Mouse (Mus musculus) thymus, adult 2 months (tissue): Measurements from ENCODE around the gene A730046J19Rik. TPM values are rescaled to one million over a fixed set of nuclear protein-coding genes. Genes with fewer than 3 reads are reported as not detected.

ENCODE experiments used
- DNase-seq: peaks from one replicate; pipeline ENCODE4 v3.0.0; 2021
- H3K27ac ChIP-seq: fragments of 200-500 bp; 2 replicates; pipeline ENCODE4 v1.5.1; 2012; ENCODE audit warnings: low read length, control low read depth; ENCODE audit not compliant: control insufficient read depth, insufficient read depth
- H3K27me3 ChIP-seq: fragments of 200-500 bp; 2 replicates; pipeline ENCODE4 v1.6.1; 2012; ENCODE audit warnings: mild to moderate bottlenecking, low read length, moderate library complexity, mixed read lengths; ENCODE audit not compliant: control insufficient read depth, insufficient read depth
- H3K36me3 ChIP-seq: fragments of 200-500 bp; 2 replicates; pipeline ENCODE4 v1.6.1; 2012; ENCODE audit warnings: mild to moderate bottlenecking, low read length, moderate library complexity; ENCODE audit not compliant: control insufficient read depth, insufficient read depth
- H3K4me1 ChIP-seq: fragments of 200-500 bp; replicated peaks from 2 replicates; pipeline ENCODE4 v1.6.1; 2012; ENCODE audit warnings: low read length; ENCODE audit not compliant: control insufficient read depth, insufficient read depth
- H3K4me3 ChIP-seq: fragments of 200-500 bp; 2 replicates; pipeline ENCODE4 v1.5.1; 2012; ENCODE audit warnings: mild to moderate bottlenecking, low read length, control low read depth, moderate library complexity; ENCODE audit not compliant: control insufficient read depth, insufficient read depth
- CTCF ChIP-seq: fragments of 200-500 bp; IDR thresholded peaks from 2 replicates; pipeline ENCODE4 v1.5.1; 2012; ENCODE audit warnings: mild to moderate bottlenecking, control low read depth, low read length, moderate library complexity, borderline replicate concordance; ENCODE audit not compliant: control insufficient read depth, poor library complexity, insufficient read depth; ENCODE audit errors: extremely low read depth
- POLR2A ChIP-seq: fragments of 200-500 bp; IDR thresholded peaks from 2 replicates; pipeline ENCODE4 v1.6.1; 2012; ENCODE audit warnings: mild to moderate bottlenecking, low read length, control low read depth, moderate library complexity; ENCODE audit not compliant: control insufficient read depth, poor library complexity, insufficient read depth; ENCODE audit errors: extremely low read depth
- WGBS: fragments of 180-500 bp; shearing (Covaris S2); methylation state at CpG from one replicate; pipeline ENCODE4 v1.1.7; 2018; 5-methylcytosine and 5-hydroxymethylcytosine counted together
- polyA plus RNA-seq: library from polyadenylated mRNA; depleted of rRNA; stranded (reverse); fragments of >200 nt; gene quantifications from 2 replicates; pipeline ENCODE4 v1.2.3, GENCODE M21; 2012; rRNA removed

Gene A730046J19Rik
- polyA plus RNA-seq = 0.05 TPM in 2 replicates

DNA sequence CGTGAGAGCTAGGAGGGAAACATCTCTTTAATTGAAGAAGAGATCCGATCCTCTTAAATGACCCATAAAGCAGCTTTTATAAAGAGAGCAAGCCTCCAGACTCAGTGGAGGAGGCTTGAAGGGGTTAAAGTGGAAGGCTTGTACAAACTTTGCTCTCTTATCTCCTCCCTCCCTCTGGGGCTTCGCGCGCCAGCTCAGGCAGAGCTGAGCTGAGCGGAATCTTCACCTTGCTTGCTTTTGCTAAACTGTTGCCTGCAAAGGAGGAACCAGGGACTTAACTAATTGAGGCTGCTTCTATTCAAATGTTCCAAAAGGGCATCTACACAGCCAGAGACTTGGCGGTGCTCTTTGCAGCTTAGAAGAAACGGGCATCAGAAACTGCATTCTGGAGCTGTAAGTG is at the start of gene A730046J19Rik:
Gene A730046J19Rik, plus strand, starts transcription at position 173 of the 400 bp plus-strand sequence.
- Histone ChIP-seq H3K4me3 (no peak within 1 kb of the TSS), H3K27me3 (no peaks in the 10 kb centered on the region), H3K27ac (no peak within 1 kb of the TSS), H3K36me3 (no peaks in the 10 kb centered on the region), H3K4me1 (no peaks in the 10 kb centered on the region)
- TF ChIP-seq POLR2A = no peak
- TF ChIP-seq CTCF = no peak
- DNase-seq = no peak
- 26% methylated on average over 8 of the region's 8 CpGs for WGBS

DNA sequence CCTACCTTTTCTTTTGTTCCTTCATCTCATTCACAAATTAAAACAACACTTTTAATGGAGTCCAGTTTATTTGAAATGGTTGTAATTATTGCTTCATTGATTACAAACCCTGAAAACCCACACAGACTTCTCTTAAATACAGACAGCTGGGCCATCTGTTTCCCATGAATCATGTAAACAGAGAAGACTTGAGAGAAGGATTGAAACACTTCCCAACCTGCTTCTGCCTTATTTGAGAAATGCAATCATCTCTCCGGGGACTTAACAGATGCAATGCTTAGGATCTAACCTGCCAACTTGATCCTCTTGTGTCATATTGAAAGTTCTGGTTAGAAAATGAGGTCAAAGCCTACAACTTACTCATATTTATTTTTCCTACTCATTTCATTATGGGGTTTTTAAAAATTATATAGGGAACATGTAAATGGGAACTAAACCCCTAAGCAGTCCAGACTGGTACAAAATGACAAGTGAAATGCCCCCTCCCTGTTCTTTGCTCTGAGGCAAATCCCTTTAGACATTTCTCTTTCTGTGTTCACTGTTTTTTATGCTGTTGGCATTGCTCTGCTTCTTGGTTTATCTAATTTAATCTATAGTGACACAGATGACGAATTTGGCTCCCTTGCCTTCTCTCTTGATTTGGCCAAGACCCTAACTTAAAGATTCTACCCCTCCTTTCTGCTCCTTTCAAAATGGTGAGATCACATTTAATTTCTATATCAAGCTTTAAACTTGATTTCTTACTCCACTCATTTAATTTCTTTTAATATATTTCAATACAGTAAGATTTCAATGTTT is 48.7 kb upstream of the A730046J19Rik start:
- DNase-seq = no peak
- Histone ChIP-seq H3K4me1 (no peaks in the 10 kb centered on the region), H3K27me3 (no peaks in the 10 kb centered on the region), H3K27ac (no peak overlapping the region), H3K36me3 (no peaks in the 10 kb centered on the region), H3K4me3 (no peak overlapping the region)
- 91% methylated on average over 2 of the region's 2 CpGs for WGBS
- TF ChIP-seq CTCF (no peak), POLR2A (no peak)

DNA sequence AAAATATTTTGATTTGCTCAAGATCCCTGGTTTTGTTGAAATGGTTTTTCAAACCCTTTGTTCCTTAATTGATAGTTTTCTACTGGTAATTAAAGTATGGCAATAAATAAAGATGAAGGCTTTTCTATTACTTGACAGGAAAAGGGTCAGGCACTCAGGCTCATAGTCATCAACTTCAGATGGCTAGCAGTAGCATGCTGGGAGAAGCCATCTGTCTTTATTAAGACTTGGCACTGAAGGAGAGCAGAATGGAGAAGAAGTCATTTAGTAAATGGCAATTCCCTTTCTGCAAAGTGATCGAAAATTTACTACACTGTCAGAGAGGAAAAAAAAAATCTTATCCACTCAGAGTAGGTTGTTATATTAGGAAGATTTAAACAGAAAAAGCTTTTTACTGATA is 17.2 kb upstream of the A730046J19Rik start:
- WGBS = 92% methylated on average over 1 of the region's 1 CpGs
- no peak for DNase-seq
- no peaks in the 10 kb centered on the region for H3K4me1 ChIP-seq
- H3K4me3 ChIP-seq = no peak overlapping the region
- H3K27ac ChIP-seq = no peak overlapping the region
- no peaks in the 10 kb centered on the region for H3K27me3 ChIP-seq
- H3K36me3 ChIP-seq = no peaks in the 10 kb centered on the region
- TF ChIP-seq POLR2A (no peak), CTCF (no peak)

DNA sequence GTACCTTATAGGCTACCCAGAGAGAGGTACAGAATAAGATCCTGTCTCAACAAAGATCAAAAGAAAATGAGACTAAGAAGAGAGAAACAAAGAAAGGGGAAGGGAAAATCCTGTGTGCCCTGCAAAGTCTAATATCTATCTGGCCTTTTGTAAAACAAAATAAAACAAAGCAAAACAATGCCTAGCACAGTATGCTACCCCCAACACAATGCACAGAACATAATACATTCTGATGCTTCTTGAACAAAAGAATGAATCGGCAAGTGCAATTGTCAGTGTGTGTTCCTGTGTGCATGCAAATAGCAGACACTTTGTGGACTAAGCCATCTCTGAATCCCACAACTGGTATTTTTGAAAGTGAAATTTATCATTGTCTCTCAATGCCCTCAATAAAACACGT is 3.5 kb upstream of the A730046J19Rik start:
- Histone ChIP-seq H3K4me3 (no peak overlapping the region), H3K27ac (no peak overlapping the region), H3K36me3 (no peaks in the 10 kb centered on the region), H3K4me1 (no peaks in the 10 kb centered on the region), H3K27me3 (no peaks in the 10 kb centered on the region)
- 93% methylated on average over 2 of the region's 2 CpGs for WGBS
- DNase-seq = no peak
- TF ChIP-seq POLR2A = no peak
- TF ChIP-seq CTCF = no peak

DNA sequence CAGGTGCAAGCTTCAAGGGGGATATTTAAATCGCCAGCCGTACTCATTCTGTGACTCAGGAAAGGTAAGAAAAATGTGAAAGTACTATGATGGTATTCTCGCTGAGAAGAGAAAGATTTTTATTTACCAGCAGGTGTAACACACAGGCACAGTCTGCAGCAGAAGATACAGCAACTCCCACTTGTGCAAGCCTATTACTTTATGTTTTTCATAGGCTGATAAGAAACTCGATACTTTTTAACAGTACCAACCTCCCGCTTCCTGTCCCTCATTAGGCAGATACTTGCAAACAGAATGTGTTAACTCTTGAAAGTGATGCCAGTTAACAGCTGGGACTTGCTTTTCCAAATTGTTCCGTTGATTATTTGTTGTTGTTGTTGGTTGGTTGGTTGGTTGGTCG is 616 bp downstream of the A730046J19Rik start:
- Histone ChIP-seq H3K27me3 (no peaks in the 10 kb centered on the region), H3K4me3 (no peak overlapping the region), H3K4me1 (no peaks in the 10 kb centered on the region), H3K36me3 (no peaks in the 10 kb centered on the region), H3K27ac (no peak overlapping the region)
- WGBS = 16% methylated on average over 7 of the region's 7 CpGs
- no peak for DNase-seq
- TF ChIP-seq POLR2A (no peak), CTCF (no peak)

DNA sequence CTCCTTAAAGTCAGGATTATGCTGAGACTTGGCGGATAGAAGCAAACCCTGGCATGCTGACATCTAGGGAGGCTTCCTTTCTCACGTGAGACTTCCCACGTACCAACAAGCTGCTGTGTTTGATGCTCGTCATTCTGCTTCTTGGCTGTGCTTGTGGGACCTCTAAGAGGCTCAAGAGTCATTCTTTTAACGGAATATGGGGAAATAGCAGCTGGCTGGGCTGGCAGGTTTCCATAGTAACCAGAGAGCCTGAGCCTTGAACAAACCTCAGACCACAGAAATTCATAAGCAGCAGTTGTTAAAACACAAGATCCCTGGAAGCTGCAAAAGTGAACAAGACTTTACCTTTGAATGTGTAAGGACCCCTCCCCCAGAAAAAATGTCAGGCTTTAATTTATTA is 9.4 kb downstream of the A730046J19Rik start:
- no peak overlapping the region for H3K27ac ChIP-seq
- DNase-seq = no peak
- H3K27me3 ChIP-seq = no peaks in the 10 kb centered on the region
- H3K36me3 ChIP-seq = no peaks in the 10 kb centered on the region
- no peaks in the 10 kb centered on the region for H3K4me1 ChIP-seq
- H3K4me3 ChIP-seq = no peak overlapping the region
- no peak for TF ChIP-seq CTCF
- TF ChIP-seq POLR2A = no peak
- WGBS = 15% methylated on average over 5 of the region's 5 CpGs

Other genes with a start within 250 kb of the A730046J19Rik start
- gene Dcx, start 220.4 kb upstream of the A730046J19Rik start, polyA plus RNA-seq = 0.05 and 0.09 TPM in 2 replicates
- 13.4 and 14.5 TPM in 2 replicates for gene Alg13, start 164.1 kb downstream of the A730046J19Rik start, polyA plus RNA-seq